Mouse (Mus musculus) cerebellum, adult 2 months (tissue): ENCODE measurements at regions not wholly inside any gene's neighbourhood (a gene's known extent, or its start where the extent isn't known, plus 50 kb on each side); places are given as distances from the start of the nearest gene placed in this dataset.

Experiments used
- CTCF ChIP-seq: fragments of 200-500 bp; IDR thresholded peaks from 2 replicates; pipeline ENCODE4 v1.5.1; 2011; ENCODE audit warnings: low read depth, mild to moderate bottlenecking, control low read depth, low read length, moderate library complexity, borderline replicate concordance; ENCODE audit not compliant: insufficient read depth
- POLR2A ChIP-seq: fragments of 200-500 bp; IDR thresholded peaks from 2 replicates; pipeline ENCODE4 v1.6.1; 2011; ENCODE audit warnings: low read length, control low read depth, borderline replicate concordance; ENCODE audit not compliant: insufficient read depth

DNA sequence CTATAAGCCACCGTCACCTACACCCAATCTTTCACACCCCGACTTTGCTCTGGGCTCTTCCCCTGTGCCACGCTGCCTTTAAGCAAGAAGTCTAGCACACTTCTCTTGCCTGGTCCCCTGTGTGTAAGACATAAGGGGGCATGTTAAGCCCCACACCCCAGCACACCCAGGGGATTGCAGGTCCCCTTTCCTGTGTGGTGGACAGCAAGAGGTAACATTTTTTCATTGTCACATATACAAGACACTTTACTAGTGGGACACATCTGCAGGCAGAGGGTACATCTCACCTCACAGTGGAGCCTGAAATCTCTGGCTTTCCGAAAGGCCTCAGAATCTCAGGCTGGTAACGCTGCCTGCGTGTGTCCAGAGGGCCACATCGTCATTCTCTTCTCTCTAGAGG lies 64.1 kb upstream of the Ajap1 start:
- TF ChIP-seq POLR2A: no peak
- no peak for TF ChIP-seq CTCF
